Mouse (Mus musculus): ENCODE results near the gene Stk11. TPM values are rescaled to one million over a fixed set of nuclear protein-coding genes. Genes with fewer than 3 reads are reported as not detected.

Stk11 gene
- 100 to 1,000 TPM; 148 to 176 (median 153) TPM for total RNA-seq (2022)

DNA sequence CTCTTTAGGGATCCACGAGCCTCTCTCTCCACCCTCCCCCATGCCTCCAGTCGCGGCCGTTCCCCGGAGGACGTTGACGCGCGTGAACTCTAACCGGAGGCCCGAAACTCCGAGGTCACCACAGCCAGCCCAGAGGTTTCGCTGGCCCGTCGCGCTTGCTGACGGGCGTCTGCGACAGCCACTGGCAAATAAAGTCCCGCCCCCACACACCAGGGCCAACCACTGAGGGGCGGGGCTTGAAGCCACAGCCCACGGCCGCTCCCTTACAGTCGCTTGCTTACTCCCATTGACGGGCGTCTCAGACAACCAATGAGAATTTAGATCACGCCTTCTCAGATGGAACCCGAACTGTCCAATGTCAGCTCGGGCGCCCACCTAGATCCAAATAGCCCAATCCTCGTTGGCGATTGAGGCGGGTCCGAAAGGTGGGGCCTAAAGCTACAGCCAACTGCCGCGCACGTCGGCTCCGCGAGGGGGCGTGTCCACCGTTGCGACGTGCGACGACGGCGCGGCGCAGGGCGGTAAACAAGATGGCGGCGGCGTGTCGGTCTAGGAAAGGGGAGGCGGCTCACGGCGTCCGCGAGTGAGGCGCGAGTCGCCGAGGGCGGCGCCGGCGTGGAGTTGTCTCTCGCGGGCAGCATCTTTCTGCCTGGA, at the start of gene Stk11:
TSS of gene Stk11 (plus strand) at position 514 of the 654 bp plus-strand sequence.
- peak; percentile 100 for DNase-seq (ENCODE audit: low spot score)

DNA sequence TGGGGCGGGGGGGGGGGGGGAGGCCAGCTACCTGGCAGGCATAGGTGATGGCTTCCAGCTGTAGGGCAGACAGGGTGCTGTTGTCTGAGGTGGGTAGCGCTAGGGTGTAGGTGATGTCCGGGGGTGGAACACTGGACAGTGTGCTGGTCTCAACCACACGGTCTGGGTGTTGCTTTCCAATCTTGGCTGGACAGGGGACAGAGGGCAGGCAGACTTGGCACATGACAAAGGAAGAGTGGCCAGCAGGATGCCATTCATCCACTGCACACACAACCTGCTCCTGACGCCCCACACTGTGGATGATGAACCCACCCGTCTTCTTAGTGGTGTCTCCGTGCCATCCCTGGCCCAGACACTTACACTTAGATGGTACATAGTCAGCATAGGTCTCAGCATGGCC, 46.4 kb upstream of the Stk11 start:
- no peak for DNase-seq (ENCODE audit: low spot score)

DNA sequence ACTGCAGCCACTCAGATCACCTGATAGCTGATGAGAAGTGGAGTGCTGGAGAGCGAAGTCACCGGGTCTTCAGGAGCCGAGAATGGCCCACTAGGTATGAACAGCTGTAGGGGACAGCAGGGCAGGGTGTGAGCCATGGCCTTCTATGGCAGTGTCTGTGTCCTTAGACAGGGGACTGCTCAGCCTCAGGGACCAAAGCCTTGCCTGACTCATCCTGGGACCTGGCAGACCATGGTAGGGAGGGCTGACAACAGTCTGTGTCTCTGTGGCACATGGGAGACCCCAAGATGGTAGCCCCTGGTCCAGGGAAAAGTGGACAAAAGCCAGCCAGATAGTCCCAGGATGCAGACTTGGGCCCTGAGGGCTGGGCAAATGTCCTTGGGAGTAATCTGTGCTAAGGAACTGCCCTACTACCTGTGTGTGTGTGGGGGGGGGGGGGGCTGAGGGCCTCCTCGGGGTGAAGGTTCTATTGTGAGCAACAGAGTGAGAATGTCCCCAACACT, 45.6 kb upstream of the Stk11 start:
- no peak for DNase-seq (ENCODE audit: low spot score)

DNA sequence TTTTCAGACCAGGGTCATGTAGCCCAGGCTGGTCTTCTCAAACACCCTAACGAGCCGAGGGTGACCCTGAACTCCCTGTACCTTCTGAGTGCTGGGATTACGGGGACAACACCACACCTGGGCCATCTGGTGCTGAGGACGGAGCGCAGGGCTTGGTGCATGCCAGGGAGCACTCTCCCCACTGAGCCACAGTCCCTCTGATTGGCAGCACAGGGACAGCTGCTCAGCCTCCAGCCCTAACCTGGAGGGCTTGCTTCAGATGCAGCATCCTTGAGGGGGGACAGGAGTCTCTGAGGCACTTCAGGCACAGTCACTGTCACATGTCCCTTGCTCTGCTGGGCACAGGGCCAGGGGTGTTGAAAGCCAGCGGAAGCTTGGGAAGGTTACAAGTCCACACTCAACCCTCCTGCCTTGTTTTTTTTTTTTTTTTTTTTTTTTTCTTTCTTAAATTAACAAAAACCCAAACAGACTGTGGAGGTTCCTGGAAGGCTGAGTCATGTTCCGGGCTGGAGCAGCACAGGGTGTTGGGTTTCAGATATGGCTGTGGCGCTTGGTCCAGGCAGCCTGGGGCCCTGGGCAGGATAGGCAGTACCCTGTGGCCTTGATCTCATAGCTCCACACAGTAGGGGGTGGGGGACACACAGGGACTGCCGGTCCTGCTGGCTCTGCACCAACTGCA, 44.6 kb upstream of the Stk11 start:
- peak; percentile 87 for DNase-seq (ENCODE audit: low spot score)

DNA sequence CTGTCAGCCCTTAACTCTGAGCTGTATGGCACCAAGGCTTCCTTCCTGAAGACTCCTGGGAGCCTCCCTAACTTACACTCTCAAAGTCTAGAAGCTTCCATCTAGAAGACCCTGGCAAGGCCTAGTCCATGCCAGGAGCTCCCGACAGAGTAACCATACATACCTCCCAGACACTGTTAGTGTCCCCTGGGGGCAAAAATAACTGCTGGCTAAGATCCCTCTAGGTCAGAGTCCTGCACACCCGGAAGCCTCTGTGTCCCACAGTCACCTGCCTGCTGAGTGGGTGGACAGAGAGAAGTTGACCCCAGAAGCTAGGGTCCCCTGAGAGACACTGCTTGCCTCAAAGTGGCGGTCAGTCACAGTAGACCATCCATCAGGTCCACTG, 44.1 kb upstream of the Stk11 start:
- DNase-seq (ENCODE audit: low spot score): no peak

DNA sequence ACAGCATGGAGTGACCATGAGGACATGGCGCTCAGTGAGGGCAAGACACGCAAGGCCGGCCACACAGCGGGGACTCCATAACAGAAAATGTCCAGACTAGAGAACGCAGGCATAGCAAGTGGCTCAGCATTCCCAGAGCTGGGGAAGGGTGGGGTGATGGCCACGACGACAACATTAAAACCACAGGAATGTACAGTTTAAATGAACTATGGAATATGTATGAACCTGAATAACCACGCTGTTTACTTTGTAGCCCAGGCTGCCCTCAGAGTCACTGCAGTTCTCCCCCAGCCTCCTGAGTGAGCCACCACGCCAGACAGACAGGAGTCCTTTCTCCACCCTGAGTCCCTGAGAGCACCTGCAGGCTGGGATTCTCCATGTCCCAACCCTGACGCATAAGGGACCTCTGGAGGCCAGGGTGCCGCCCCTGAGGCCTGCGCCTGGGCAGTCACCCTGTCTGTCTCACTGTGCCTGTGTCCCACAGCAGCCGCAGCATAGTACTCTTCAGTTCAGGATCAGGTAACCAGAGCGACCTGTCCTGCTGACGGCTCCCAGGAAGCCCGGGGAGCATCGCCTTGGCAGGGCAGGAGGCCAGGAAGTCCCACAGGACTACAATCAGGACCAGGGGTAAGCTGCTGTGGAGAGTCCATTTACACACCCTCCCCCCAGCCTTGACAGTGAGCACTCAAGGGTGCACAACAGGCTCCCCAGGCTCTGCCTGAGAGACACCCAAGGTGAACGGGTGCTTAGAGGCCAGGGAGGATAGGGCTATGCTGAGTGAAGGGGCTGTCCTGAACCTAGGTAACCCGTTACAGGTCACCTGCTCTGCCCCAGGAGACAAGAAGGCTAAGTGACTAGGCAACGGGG, 42.7 kb upstream of the Stk11 start:
- no peak for DNase-seq (ENCODE audit: low spot score)

DNA sequence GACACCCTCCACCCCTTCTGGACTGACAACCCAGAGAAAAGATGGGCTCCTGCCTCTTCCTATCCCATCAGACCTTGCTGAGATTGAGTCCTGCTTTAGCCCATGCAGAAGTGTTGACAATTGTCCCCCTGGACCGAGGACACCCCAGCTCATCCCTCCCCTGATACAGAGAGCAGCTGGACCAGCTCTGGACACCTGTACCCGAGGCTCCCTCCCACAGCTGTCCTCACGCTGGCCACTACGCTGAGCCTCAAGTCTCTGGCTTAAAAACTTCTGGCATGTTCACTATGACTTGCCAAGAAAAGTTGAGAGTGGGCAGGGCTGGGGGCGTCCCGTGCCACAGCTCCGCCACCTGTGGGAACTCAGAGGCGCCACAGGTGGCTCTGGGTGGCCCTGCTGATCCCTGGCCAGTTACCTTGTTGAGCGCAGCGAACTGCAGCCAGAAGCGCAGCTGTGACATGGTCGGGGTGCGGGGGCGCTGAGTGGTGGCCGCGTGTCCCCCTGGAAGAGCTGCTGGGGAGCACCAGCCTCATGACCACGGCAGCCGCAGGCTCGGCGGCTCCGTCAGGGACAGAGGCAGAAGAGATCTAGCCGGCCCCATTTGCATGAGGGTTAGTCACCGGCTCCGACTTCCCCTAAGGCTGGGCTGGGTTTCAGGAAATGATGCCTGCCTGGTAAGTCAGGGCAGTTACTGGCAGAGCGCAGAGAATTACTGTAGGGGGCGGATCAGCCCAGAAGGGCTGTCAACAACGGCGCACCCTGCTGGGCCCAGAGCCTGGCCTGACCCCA, 40.6 kb upstream of the Stk11 start:
- peak; percentile 79 for DNase-seq (ENCODE audit: low spot score)

DNA sequence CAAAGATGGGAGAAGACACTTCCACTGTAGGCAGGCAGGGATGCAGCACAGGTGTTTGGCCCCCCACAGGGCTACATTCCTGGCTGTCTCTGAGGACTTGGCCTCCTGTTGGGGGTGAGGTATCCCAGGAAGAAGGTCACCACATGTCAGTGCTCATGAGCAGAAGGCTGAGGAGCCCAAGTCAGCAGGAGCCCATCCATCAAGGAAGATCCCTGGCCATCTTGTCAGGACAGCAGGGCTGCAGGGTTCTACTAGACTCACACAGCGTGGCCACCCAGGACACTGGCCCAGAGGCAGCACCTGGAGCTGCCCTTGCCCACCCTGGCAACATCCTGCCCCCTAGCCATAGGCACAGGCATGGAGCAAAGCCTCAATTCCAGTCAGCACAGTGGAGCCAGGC, 39.7 kb upstream of the Stk11 start:
- DNase-seq (ENCODE audit: low spot score): no peak

DNA sequence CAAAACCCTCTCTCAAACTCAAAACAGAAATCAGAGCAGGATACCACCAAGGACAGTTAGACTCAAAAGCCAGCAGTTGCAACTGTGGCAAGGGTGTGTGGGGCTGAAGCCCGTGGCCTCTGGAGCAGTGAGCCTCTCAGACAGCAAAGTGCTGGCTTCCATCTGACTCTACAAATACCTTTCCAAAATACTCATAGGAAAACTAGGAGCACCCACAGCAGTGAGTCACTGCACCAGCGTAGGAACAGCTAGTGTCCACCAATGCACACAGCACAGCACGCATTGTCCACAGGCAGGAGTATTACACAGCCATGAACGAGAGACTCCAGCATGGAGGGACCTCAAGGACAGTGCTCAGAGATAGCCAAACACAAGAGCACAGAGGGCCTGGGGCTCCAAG, 39.2 kb upstream of the Stk11 start:
- no peak for DNase-seq (ENCODE audit: low spot score)

DNA sequence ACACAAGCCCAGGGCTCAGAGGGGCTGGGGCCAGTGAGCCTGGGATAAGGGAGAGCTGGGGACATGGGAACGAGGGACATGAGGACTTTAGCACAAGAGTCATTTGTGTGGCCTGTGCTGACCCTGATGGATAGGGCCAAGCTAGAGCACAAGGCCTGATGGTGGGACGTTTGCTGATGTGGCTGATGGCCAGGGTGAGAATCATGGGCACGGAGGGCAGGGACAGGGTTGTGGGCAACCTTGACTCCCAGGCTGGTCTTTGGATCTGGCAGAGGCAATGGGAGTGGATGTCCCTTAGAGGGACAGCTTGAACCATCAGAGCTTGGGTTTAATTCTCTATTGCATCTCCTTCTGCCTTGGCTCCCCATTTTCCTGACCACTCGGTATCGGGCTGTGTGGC, 38.3 kb upstream of the Stk11 start:
- no peak for DNase-seq (ENCODE audit: low spot score)

DNA sequence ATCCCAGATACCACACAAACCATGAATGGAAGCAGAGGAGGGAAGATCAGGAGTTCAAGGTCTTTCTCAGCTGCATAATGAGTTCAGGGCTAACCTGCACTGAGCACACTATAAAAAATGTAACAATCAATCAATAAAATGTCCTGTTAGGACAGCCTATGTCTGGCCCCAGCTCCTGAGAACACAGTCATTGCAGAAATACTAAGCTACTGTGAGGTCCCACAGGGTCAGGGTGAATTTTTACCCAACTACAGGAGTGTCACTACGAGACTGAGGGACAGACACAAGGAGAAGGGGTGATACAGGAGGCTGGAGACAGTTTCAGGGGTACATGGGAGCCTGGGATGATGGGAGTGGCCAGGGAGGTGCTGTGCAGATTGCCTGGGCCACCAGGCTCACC, 37.2 kb upstream of the Stk11 start:
- DNase-seq (ENCODE audit: low spot score): no peak

DNA sequence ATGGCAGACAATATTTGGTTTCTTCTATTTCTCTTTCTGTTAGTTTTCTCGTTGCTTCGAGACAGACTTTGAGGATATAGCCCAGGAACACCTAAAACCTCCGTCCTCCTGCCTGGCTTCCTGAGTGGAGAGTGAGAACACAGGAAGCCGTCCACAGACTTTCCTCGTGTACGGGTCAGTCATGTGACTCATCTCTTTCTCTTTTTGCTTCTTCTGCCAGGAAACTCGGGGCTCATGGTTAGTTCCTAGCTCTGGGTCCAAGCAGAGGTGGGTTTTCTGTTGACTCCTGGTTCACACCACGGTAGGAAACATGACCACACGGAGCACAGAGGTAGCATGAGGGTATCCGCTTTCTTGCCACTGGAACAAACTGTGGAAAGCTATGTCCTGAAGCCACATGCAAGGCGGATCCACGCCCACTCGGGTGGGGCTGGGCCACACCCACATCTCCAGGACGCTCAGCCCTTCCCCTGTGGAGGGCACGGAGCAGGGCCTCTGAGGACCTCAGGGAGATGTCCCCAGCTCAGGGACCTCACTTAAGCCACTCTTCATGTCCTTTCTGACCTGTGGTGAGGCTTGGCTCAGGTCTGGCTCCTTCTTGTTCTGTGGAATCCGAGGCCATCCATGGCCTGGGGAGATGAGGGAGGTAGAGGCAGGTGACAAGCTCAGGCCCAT, 35.1 kb upstream of the Stk11 start:
- no peak for DNase-seq (ENCODE audit: low spot score)

DNA sequence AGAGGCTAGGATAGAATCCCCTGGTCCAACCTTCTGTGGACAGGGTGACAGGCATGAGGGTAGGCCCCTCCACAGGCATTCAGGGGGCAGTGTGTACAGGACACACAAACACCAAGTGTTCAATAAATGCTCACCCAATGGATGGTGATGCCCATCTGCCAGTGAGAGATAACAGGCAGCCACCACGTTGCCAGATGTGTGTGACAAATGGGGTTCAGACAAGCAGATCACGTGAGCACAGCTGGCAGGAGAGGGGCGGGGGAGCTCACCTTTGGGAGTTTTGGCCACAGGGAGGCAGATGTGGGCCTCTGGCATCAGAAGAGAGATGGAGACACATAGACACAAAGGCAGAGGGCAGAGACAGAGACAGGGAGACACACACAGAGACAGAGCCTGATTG, 34.5 kb upstream of the Stk11 start:
- DNase-seq (ENCODE audit: low spot score): no peak

DNA sequence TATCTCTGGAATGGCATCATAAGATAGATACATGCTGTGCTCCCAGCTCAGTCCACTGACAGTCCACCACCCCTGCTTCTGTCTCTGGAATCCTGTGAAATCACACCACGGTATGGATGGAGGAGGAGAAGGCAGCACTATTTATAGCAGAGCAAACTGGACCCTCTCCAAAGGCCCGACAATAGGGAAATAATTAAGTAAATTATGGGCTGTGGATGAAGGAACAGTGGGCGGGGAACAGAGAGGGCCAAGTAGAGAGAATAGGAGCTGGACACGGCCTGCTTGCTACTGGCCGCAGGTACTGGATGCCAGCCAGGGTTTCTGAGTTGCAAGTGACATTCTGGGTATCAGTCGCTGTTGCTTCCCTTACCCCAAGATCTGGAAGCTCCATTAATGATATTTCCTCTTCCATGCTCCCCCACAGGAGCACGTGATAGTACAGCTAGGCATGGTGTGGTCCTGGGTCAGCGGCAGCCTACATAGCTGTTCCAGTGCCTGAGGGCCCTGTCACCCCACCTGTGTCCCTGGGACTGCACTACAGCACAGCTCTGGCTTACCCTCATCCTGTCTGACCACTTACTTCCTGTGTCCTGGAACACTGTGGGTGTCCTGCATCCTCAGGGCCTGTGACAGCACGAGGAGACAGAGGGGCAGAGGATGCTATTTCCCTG, 30.7 kb upstream of the Stk11 start:
- DNase-seq (ENCODE audit: low spot score): peak; percentile 50

DNA sequence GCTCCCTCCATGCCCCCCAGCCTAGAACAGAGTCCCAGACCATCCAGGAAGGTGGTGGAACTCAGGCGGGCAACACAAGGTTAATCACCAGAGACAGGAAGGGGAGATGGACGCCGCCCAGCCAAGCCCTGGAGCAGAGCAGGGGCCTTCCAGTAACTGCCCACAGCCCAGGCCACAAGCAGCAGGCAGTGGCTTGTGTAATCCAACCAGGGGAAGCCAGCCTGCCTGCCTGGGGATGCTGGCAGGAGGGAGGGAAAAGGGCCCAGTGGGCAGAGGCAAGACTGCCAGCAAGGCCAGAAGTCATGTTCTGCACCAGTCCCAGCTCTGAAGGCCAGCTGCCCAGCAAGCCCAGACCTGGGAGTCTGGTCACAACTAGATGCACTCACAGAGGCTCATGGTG, 28.8 kb upstream of the Stk11 start:
- no peak for DNase-seq (ENCODE audit: low spot score)

DNA sequence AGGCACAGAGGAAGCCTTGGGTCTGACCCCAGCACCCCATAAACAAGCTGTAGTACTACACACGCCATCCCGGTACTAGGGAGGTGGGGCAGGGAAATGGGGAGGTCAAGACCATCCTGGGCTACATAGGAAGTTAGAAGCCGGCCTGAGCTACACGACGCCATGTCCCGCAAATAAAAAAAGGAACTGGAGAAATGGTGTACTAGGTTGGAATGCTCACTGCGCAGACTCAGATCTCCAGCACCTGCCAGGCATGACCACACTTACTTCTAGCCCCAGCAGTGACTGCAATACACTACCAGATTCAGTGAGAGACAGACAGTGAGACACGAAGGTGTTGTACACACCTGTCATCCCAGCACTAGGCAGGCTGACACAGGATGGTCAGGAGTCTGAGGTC, 28.1 kb upstream of the Stk11 start:
- no peak for DNase-seq (ENCODE audit: low spot score)

DNA sequence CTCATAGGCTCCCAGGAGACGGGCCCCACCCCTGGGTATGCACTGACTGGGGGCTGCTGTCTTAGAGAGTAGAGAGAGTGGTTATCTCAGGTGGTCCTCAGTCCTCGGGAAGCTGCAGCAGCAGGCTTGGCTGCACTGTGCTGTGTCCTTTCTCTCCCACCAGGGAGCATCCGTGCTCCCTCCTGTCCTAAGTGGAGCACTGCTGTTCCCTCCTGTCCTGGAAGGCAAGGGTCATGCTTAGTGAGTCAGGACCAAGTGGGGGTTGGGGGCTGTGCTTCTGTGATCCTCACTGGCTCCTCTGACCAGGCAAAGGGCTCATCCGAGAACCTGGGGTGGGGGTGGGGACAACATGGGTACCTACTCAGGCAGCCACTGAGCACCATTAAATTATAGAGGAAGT, 26.5 kb upstream of the Stk11 start:
- no peak for DNase-seq (ENCODE audit: low spot score)

DNA sequence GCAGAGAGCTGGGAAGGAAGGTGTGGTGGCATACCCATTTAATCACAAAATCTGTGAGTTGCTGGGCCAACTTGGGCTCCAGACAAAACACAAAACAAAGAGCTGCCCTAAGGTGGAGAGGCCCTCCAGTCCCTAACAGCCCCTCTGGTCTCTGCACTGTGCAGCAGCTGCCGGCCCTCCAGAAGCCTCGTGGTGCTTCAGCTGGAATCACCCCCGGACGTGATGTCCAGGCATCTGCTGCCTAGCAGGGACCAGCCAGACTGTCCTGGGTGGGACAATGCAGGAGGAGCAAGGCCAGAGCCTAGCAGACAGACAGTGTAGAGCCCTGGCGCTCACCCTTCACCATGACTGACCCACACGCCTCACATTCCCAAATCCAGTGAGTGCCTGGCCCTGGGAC, 24.1 kb upstream of the Stk11 start:
- no peak for DNase-seq (ENCODE audit: low spot score)

DNA sequence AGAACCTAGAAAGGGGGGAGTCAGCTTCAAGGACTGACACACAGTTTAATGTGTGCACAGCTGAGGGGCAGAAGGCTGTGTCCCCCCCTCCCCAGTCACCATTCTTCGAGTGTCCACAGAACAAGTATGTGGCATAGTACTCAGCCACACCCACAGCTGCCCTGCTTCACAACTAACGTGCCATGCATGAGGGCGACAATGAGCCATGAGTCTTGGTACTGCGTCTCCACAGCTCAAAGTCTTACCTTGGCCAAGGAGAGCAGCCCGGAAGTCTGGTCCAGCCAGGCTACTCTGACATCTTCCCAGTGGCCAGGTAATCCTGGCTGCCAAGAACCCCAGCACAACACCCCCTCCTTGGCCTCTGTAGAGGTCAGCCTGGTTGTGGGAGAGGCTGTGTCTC, 22.9 kb upstream of the Stk11 start:
- DNase-seq (ENCODE audit: low spot score): no peak

DNA sequence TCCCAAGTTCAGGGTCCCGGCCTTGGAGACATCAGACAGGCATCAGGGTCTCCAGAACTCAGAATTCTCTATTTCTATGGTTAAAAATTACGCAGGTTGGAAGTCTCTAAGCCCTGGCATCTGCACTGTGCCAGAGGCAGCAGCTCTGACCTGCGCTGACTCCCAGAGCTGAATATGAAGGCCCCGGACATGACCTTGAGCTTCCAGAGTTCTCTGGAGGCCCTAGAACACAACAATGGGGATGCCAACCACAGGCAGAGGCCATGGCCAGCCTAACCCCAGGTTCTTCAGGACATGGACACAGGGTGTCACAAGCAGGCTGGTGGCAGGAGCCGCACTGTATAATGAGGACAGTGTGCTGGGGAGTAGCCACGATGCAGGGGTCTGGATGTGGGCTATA, 21.5 kb upstream of the Stk11 start:
- no peak for DNase-seq (ENCODE audit: low spot score)

DNA sequence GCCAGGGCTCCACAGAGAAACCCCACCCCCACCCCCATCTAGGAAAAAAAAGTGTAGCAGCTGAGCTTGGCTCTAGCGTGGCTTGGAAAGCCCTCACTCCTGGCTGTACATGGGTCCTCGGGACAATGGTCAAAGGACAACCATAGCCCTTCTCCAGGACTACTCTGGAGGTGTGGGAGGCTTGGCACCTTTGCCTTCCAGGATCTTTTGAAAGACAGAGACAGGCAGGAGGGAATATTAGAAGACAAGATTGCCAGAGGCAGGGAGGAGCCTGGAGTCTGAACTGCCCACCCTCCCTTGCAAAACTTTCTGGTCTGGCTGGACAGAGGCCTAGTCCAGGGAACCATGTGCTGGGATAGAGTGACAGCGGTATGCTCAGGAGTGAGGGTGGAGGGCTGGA, 20.9 kb upstream of the Stk11 start:
- no peak for DNase-seq (ENCODE audit: low spot score)

All from heart, adult 8-10 months (tissue).